Mouse (Mus musculus) kidney, postnatal 4 days (tissue): ENCODE measurements at regions not wholly inside any gene's neighbourhood (a gene's known extent, or its start where the extent isn't known, plus 50 kb on each side); places are given as distances from the start of the nearest gene placed in this dataset.

Source experiments
- DNase-seq, 2 experiments: peaks; one replicate each; pipeline ENCODE4 v3.0.0; 2021; ENCODE audit warnings: mixed read lengths in 2 of 2

DNA sequence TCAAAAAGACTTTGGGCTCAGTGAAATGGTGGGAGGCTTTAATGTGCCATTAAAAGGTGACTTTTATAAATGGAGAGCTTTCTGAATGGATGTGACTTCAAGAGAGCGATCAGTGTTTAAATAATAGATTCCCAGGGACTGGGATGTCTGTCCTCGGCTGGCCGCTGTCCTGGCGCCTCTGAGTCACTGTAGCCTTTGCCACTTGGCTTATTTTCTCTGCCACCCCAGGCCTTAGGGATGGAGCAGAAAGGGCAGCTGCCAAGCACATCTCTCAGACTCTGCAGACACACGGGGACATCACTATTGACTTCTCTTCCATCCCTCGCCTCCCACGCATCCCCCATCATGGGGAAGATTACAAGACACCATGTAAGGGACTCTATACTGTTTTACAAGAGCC, 355.3 kb upstream of the Tbx3 start:
- DNase-seq, result no peak

DNA sequence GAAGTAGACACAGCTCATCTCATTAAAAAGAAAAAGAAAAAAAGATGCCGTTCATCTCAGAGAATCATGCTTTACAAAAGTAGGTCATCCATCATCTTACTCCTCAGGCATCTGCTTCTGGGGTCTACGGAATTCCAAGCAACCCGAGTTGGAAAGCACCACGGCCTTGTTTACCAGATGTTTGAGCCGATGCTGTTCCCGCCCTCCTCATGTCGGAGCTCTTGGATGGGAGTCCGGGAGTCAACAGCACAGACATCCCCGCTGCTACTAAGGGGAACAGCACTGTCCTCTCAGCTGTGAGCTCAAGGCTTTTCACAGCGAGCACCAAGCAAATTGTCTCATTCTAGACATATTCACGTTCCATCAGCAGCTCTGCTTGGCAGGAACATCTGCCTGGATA, 352.9 kb upstream of the Tbx3 start:
- peak in 1 of 2 experiments; percentile 19 for DNase-seq

- no peak for DNase-seq
Measured at GRCm38 (mm10) chr5:119321368-119322144, 348.9 kb upstream of the Tbx3 start.

- DNase-seq, result no peak
Measured at GRCm38 (mm10) chr5:119322411-119322810, 348.1 kb upstream of the Tbx3 start.

GRCm38 (mm10) chr5:119325681-119326255, 344.7 kb upstream of the Tbx3 start:
- peak; percentile 27 to 38 for DNase-seq

GRCm38 (mm10) chr5:119326895-119327294, 343.6 kb upstream of the Tbx3 start:
- DNase-seq, result no peak

GRCm38 (mm10) chr5:119328971-119329370, 341.5 kb upstream of the Tbx3 start:
- DNase-seq, result no peak

DNA sequence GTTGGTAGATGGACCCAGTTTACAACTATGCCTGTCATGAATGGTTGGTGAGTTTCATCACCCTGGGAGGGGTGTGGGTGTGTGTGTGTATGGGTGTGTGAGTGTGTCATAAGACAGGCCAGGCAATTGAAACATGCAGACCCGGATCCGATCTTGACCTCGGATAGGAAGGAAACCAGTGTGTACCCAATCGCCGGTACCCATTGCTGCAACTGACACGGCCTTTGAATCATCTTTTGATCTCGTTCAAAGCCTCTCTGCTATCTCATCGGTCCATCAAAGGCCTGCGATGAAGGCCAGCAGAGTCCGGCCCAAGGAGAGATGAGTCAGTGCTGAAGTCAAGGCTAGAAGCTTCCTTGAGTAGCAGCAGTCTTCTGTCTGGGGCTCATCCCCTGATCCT, 341.1 kb upstream of the Tbx3 start:
- DNase-seq, result no peak

GRCm38 (mm10) chr5:119329860-119330259, 340.6 kb upstream of the Tbx3 start:
- DNase-seq, result no peak

- no peak for DNase-seq
Measured at GRCm38 (mm10) chr5:119331461-119331860, 339.0 kb upstream of the Tbx3 start.

DNA sequence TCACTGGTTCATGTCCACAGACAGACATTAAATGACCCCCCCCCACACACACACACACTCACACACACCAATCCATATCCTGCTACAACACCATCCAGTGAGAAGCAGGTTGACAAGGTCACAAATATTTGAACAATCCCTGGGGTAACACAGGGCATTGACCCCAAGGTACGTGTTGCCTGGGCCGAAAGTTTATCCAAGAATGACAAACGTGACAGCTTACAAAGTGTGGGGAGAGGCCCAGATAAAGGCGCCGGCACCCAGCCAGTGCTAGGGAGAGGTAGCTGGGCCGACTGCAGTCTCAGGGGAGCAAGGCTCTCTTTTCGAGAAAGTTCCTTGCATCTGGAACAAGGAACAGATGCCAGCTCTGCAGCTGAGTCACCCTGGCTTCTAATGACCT, 337.8 kb upstream of the Tbx3 start:
- no peak for DNase-seq

DNA sequence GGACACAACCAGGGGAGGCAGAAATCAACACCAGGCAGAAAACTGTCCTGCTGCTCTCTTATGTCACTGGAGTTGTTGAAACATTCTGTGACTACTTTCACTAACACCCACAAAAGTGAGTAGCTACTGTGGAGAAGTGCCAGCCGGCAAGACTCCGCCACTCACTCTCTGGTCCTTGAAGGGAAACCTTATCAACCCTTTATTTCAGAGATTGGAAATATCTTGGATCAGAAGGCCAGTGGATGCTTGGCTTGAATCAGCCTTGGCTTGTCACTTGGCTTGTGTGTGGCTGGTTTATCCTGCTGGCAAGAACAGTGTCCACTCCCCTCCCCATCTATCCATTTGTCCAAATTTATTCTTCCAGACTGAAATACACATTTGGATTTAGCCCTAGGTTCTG, 335.3 kb upstream of the Tbx3 start:
- no peak for DNase-seq

DNA sequence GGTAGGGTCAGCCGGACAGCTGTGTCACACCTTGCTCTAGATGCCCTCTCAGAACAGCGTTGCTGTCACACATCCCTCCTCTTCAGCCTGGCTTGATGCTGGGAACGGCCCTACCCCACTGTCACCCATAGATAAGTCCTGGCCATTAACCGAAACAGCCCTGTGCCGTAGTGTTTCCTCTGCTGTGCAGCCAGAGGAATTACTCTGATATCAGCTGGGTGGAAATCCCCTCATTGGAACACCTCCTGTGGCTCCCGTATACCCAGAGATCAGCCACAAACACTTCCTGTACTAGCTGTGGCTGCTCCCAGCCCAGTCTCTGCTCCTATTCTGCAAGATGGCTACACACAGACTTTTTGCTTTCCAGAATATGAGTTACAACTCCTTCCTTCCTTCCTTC, 334.5 kb upstream of the Tbx3 start:
- DNase-seq, result no peak

DNA sequence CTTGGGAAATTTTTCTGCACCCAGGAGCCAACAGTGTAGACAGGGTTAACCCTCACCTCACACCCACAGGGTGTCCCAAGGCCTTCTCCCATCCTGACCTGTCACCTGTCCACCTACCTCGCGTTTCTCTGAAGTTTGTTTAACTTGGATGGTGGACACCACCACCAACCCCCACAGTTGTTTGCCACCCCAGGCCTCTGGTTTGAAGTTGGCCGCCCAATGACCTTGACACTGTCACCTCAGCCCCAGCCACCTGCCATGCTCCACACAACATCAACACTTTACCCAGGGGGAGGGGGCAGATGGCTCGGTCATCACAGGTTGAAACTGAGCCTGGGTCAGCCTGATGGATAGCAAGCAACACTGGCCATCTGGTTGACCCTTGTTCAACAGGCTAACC, 332.7 kb upstream of the Tbx3 start:
- DNase-seq, result no peak

- DNase-seq, result no peak
Measured at GRCm38 (mm10) chr5:119338711-119339110, 331.8 kb upstream of the Tbx3 start.

- no peak for DNase-seq
Measured at GRCm38 (mm10) chr5:119348303-119348702, 322.2 kb upstream of the Tbx3 start.

GRCm38 (mm10) chr5:119349395-119349794, 321.1 kb upstream of the Tbx3 start:
- DNase-seq, result no peak

DNA sequence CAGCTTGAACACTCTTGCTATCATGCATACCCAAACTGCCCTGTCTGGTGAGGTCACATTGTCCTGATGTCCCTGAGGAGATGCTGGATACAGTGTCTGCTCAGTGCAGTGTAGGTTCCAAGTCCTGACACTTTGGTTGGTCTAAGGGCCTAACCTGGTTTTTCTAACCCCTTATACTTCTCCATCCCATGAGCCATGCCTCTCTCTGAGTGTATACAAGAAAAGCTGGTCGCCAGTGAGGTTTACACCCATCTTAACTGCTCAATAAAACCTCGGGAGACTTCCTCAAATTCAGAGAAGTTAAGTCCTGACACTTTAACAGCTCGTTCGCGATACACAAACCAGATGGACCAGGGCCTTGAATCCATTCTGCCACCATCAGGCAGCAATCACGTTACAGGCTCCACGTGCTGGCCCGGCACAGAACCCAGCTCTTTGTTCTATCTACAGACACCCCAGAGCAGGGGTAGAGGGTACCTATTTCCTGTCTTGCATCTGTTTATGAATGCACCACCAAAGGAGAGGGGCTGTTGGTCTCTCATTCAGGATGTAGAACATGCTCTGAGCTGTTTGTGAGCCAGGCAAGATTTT, 320.0 kb upstream of the Tbx3 start:
- DNase-seq, result peak; percentile 31 to 38

- DNase-seq, result no peak
Measured at GRCm38 (mm10) chr5:119355471-119355870, 315.0 kb upstream of the Tbx3 start.

GRCm38 (mm10) chr5:119356051-119356450, 314.4 kb upstream of the Tbx3 start:
- peak in 1 of 2 experiments; percentile 19 for DNase-seq

DNA sequence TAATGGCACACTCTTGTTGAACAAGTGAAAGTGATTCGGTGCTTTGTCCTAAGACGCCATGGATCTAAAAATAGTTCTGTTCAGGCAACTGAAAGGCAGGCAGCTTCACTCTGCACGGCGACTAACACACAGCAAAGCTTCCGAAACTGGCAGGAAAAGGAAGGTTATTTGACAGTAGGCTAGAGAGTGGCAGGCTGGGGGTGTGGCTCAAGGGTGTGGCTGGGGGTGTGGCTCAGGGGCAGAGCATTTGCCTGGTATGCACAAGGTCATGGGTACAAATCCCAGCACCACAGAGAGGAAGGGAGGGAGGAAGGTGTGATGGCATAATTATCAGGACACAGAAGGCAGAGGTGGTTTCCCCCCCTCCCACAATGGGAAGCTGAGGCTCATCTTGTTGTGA, 310.8 kb upstream of the Tbx3 start:
- no peak for DNase-seq

DNA sequence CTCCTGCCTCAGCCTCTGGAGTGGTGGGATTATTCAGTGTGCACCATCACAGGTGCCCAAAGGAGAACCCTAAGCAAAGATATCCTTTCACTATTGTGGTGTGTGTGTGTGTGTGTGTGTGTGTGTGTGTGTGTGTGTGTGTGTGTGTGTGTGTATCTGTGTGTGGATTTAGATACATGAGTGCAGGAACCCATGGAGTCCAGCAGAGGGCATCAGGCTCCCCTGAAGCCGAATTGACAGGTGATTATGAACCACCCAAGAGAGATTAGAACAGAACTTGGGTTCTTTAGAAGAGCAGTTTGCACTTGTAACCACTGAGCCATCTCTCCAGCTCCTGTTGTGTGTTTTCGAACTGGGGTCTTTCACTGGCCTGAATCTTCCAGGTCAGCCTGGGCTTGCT, 310.1 kb upstream of the Tbx3 start:
- no peak for DNase-seq

GRCm38 (mm10) chr5:119361406-119362044, 308.9 kb upstream of the Tbx3 start:
- DNase-seq, result peak; percentile 42

- DNase-seq, result no peak
Measured at GRCm38 (mm10) chr5:119362452-119362851, 308.0 kb upstream of the Tbx3 start.
